Mouse (Mus musculus): ENCODE data around the gene Gm20894.
"Not testable (repeated sequence)": the region's sequence is repeated elsewhere in the genome, so short reads cannot be mapped to it uniquely, and the experiment has no call there.

The Gm20894 gene

GRCm38 (mm10) chrY:28271412-28271811, at the start of gene Gm20894:
TSS of gene Gm20894 (minus strand) at chrY:28271512.
- POLR2A ChIA-PET, CTCF ChIA-PET: not testable (repeated sequence)

All from embryonic stem cell, embryonic (primary cell).